25 mouse cellular contexts compared by ENCODE assay signal in the genomic region with DNA sequence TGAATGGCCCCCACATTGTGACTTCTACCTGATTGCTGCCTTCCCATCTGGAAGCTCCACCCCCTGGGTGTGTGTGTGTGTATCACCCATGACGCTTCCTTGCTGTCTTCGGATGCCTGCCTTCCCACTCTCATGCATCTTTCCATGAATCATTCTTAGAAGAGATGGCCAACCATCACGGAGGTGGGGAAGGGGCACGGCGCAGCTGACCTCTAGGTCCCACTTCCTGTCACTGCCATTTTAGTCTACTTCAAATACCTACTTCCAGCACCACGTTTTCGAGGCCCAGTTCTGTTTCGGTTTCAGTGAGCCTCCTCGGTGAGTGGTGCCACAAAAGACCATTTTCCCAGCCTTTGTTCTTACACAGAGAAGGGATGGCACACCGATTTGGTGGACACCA.
"Had no signal": no experiment of that assay in that cellular context is flagged by ENCODE, and none has a peak within 500 bp of the region (broad histone marks: within the 10 kb centered on the region; RNA-seq: fewer than 3 reads in every experiment).

No protein-coding gene starts in this region.

- H3K36me3 ChIP-seq: heart, embryonic 13.5 days; heart, embryonic 15.5 days; hindbrain, embryonic 10.5 days; hindbrain, embryonic 12.5 days; intestine, embryonic 15.5 days; limb, embryonic 13.5 days; limb, embryonic 15.5 days; liver, embryonic 12.5 days had no signal

- DNase-seq: gastrocnemius, adult 2 months; gastrocnemius, postnatal 10 days; gastrocnemius, postnatal 25 days; heart, adult 2 months; heart, postnatal 4 days; kidney, adult 18-20 months; kidney, adult 8-10 months; kidney, postnatal 10 days; kidney, postnatal 25 days; layer of hippocampus, adult 9-11 months; layer of hippocampus, postnatal 36 days; left cerebral cortex, postnatal 4 days had no signal

- H3K27me3 ChIP-seq: heart, embryonic 13.5 days; heart, embryonic 15.5 days; hindbrain, embryonic 12.5 days; intestine, embryonic 15.5 days; limb, embryonic 13.5 days; limb, embryonic 15.5 days; liver, embryonic 12.5 days had no signal

- H3K4me3 ChIP-seq: gastrocnemius, adult 2 months; heart, adult 2 months; heart, embryonic 13.5 days; heart, embryonic 15.5 days; hindbrain, embryonic 10.5 days; hindbrain, embryonic 12.5 days; intestine, embryonic 15.5 days; limb, embryonic 13.5 days; limb, embryonic 15.5 days; liver, embryonic 12.5 days had no signal

- H3K4me2 ChIP-seq: heart, embryonic 11.5 days; heart, embryonic 13.5 days; heart, embryonic 15.5 days; hindbrain, embryonic 12.5 days; hindbrain, embryonic 14.5 days; intestine, embryonic 15.5 days; limb, embryonic 13.5 days; limb, embryonic 15.5 days had no signal

- ATAC-seq: hindbrain, embryonic 16.5 days; intestine, embryonic 15.5 days; intestine, postnatal 0 days; liver, embryonic 12.5 days had no signal

- H3K9me3 ChIP-seq: heart, embryonic 13.5 days; heart, embryonic 15.5 days; hindbrain, embryonic 10.5 days; hindbrain, embryonic 12.5 days; intestine, embryonic 15.5 days; limb, embryonic 13.5 days; limb, embryonic 15.5 days; liver, embryonic 12.5 days had no signal

- H3K27ac ChIP-seq: gastrocnemius, adult 2 months; heart, adult 2 months; heart, embryonic 13.5 days; heart, embryonic 15.5 days; hindbrain, embryonic 10.5 days; hindbrain, embryonic 12.5 days; hindbrain, embryonic 14.5 days; intestine, embryonic 15.5 days; limb, embryonic 13.5 days; limb, embryonic 15.5 days; liver, embryonic 14.5 days had no signal

- H3K9ac ChIP-seq: heart, embryonic 13.5 days; heart, embryonic 15.5 days; hindbrain, embryonic 12.5 days; hindbrain, embryonic 14.5 days; intestine, embryonic 15.5 days; limb, embryonic 13.5 days; limb, embryonic 15.5 days; liver, embryonic 12.5 days; liver, embryonic 14.5 days had no signal

- H3K4me1 ChIP-seq: intestine, embryonic 15.5 days had no signal
